Comparison of ENCODE assay signal across 10 mouse cellular contexts in the genomic region with DNA sequence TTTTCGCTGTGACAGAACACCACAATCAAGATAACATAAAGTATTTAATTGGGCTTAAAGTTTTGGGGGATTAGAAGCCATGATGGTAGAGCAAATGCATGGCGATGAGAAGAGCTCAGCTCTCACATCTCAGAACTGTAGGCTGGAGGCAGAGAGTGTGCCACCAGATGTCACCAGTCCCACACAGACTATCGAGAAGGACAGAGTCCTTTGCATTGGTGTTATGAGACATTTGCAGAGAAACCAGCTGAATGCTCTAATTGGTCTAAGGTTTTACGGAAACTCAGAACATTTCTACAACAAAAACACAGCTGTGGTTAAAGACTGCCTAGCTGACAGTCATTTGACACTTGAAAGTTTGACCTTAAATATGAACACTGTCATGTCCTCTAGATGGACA. TPM values are rescaled to one million over a fixed set of nuclear protein-coding genes. Genes with fewer than 3 reads are reported as not detected.
DNase-seq lines count a peak whose midpoint lies in the region; ATAC-seq and TF ChIP-seq lines count a peak whose summit lies in the region.
"Had no signal": no experiment of that assay in that cellular context is flagged by ENCODE, and none has a peak within 500 bp of the region (broad histone marks: within the 10 kb centered on the region; RNA-seq: fewer than 3 reads in every experiment).

No protein-coding gene starts in this region.

- H3K4me2 ChIP-seq in heart, embryonic 13.5 days: no peak overlapping the region
- H3K4me2 ChIP-seq in lung, postnatal 0 days (replicated peaks; ENCODE audit: low read depth, low read length): no peak overlapping the region
- H3K4me2 ChIP-seq: hindbrain, embryonic 15.5 days had no signal

- TF ChIP-seq CTCF in lung, postnatal 0 days (IDR thresholded peaks at IDR 0.05): peak; percentile 66
- peak; percentile 50; the same call in 1 of the 2 replicates for TF ChIP-seq CTCF in small intestine, adult 2 months (IDR thresholded peaks at IDR 0.05; ENCODE audit: extremely low read depth, insufficient read length, insufficient replicate concordance, low read depth, low read length)

- H3K9ac ChIP-seq in heart, embryonic 13.5 days: peak overlapping the region; percentile 29; the same call in 1 of the 2 replicates
- H3K9ac ChIP-seq in lung, postnatal 0 days (replicated peaks; ENCODE audit: low read depth): no peak overlapping the region
- H3K9ac ChIP-seq: hindbrain, embryonic 15.5 days had no signal

- no peaks in the 10 kb centered on the region for H3K9me3 ChIP-seq in heart, embryonic 13.5 days
- H3K9me3 ChIP-seq in lung, postnatal 0 days (ENCODE audit: low read length): no peaks in the 10 kb centered on the region
- H3K9me3 ChIP-seq: hindbrain, embryonic 15.5 days; limb, embryonic 10.5 days had no signal

- intact Hi-C loops in heart, postnatal 36 days (cut with DNase I): loop anchor here (1.0 kb wide), 1 partner anchor 121 kb away; no protein-coding TSS in a partner anchor

- no peak overlapping the region for H3K4me3 ChIP-seq in heart, embryonic 13.5 days
- H3K4me3 ChIP-seq in lung, postnatal 0 days (ENCODE audit: low read depth, low read length): no peak overlapping the region
- no peak overlapping the region for H3K4me3 ChIP-seq in small intestine, adult 2 months (ENCODE audit: low read depth, low read length)
- H3K4me3 ChIP-seq: hindbrain, embryonic 15.5 days; limb, embryonic 10.5 days had no signal

- peaks cover 90% of the 10 kb centered on the region for H3K36me3 ChIP-seq in heart, embryonic 13.5 days
- no peaks in the 10 kb centered on the region for H3K36me3 ChIP-seq in lung, postnatal 0 days (ENCODE audit: insufficient read depth, low read length)
- H3K36me3 ChIP-seq in small intestine, adult 2 months (ENCODE audit: control insufficient read depth, insufficient read depth, low read length): peaks cover 19% of the 10 kb centered on the region
- H3K36me3 ChIP-seq: hindbrain, embryonic 15.5 days; limb, embryonic 10.5 days had no signal

- DNase-seq in heart, postnatal 36 days: no peak
- peak; percentile 25 for DNase-seq in lung, postnatal 0 days (ENCODE audit: low spot score)
- no peak for DNase-seq in lung, postnatal 14 days
- DNase-seq in adipocyte (ENCODE audit: low spot score): peak; percentile 60
- DNase-seq: cerebellum, adult 9-11 months had no signal

- 75% methylated on average over 4 of the region's 4 CpGs for WGBS in heart, embryonic 13.5 days
- 72% methylated on average over 4 of the region's 4 CpGs for WGBS in lung, postnatal 0 days
- WGBS in small intestine, adult 2 months: 68% methylated on average over 4 of the region's 4 CpGs

- no peak for TF ChIP-seq POLR2A in small intestine, adult 2 months (IDR thresholded peaks at IDR 0.05; ENCODE audit: low read depth, low read length)

- TF ChIP-seq EP300 in lung, postnatal 0 days (IDR thresholded peaks at IDR 0.05): no peak

- H3K4me1 ChIP-seq in heart, embryonic 13.5 days: peaks cover 80% of the 10 kb centered on the region
- H3K4me1 ChIP-seq in lung, postnatal 0 days (ENCODE audit: insufficient read depth, low read depth, low read length): no peaks in the 10 kb centered on the region
- peaks cover 18% of the 10 kb centered on the region; the same call in 1 of the 2 replicates for H3K4me1 ChIP-seq in small intestine, adult 2 months (ENCODE audit: control insufficient read depth, insufficient read depth, insufficient read length, low read length)
- H3K4me1 ChIP-seq: hindbrain, embryonic 15.5 days; limb, embryonic 10.5 days had no signal

- ATAC-seq in heart, embryonic 13.5 days (ENCODE audit: extremely low read depth, insufficient number of reproducible peaks, low FRiP score, low TSS enrichment): no peak
- ATAC-seq in lung, postnatal 0 days: 0 out of 2 replicates have a peak, but pooled peaks have one; percentile 19
- ATAC-seq in monocyte, adult 5-6 weeks (replicated peaks; ENCODE audit: insufficient number of reproducible peaks, low FRiP score, low TSS enrichment, poor library complexity, severe bottlenecking): no peak

- H3K27me3 ChIP-seq in heart, embryonic 13.5 days (replicated peaks): no peaks in the 10 kb centered on the region
- H3K27me3 ChIP-seq in lung, postnatal 0 days (replicated peaks; ENCODE audit: insufficient read depth, low read length): no peaks in the 10 kb centered on the region
- H3K27me3 ChIP-seq in small intestine, adult 2 months (ENCODE audit: control insufficient read depth, insufficient read depth, low read length): no peaks in the 10 kb centered on the region
- H3K27me3 ChIP-seq: hindbrain, embryonic 15.5 days had no signal

- H3K27ac ChIP-seq in heart, embryonic 13.5 days (replicated peaks): peak overlapping the region; percentile 63
- no peak overlapping the region for H3K27ac ChIP-seq in lung, postnatal 0 days (ENCODE audit: low read length)
- peak overlapping the region; percentile 29; the same call in 1 of the 2 replicates for H3K27ac ChIP-seq in small intestine, adult 2 months (ENCODE audit: insufficient read depth, low read depth, low read length)
- H3K27ac ChIP-seq: hindbrain, embryonic 15.5 days; limb, embryonic 10.5 days had no signal

RNA-seq across cellular contexts. Expression of a gene that starts 44.8 kb away (rescaled TPM):
- 20.4 and 21.7 TPM in 2 replicates for polyA plus RNA-seq in heart, embryonic 13.5 days (2015; fragmentation: Nextera tagmentation; extraction: Ambion mirVana)
- total RNA-seq in heart, postnatal 36 days (2021): 10 to 100 TPM; 17.6 to 19.9 TPM
- polyA plus RNA-seq in lung, postnatal 0 days (2015; fragmentation: Nextera tagmentation; extraction: Ambion mirVana): 16.3 and 17.6 TPM in 2 replicates
- polyA plus RNA-seq in small intestine, adult 2 months (2012; rRNA removed): 0.86 and 1.6 TPM in 2 replicates
- 10.1 to 14.1 TPM (median 11.9 TPM) in 3 replicates for total RNA-seq in monocyte, adult 5-6 weeks (2017)

RNA-seq across cellular contexts. Expression of a gene that starts 44.8 kb away (rescaled TPM):
- polyA plus RNA-seq in heart, embryonic 13.5 days (2015; fragmentation: Nextera tagmentation; extraction: Ambion mirVana): 6.2 and 7.0 TPM in 2 replicates
- 10 to 100 TPM; 14.9 to 15.3 TPM for total RNA-seq in heart, postnatal 36 days (2021)
- polyA plus RNA-seq in lung, postnatal 0 days (2015; fragmentation: Nextera tagmentation; extraction: Ambion mirVana): 7.7 and 8.4 TPM in 2 replicates
- polyA plus RNA-seq in small intestine, adult 2 months (2012; rRNA removed): 7.6 and 11.1 TPM in 2 replicates
- total RNA-seq in monocyte, adult 5-6 weeks (2017): 15.7 to 28.4 TPM (median 25.9 TPM) in 3 replicates

RNA-seq across cellular contexts. Expression of a gene that starts 53.5 kb away (rescaled TPM):
- polyA plus RNA-seq in heart, embryonic 13.5 days (2015; fragmentation: Nextera tagmentation; extraction: Ambion mirVana): 228 and 259 TPM in 2 replicates
- total RNA-seq in heart, postnatal 36 days (2021): 1,000 to 10,000 TPM; 1,415 to 1,925 TPM
- 21.0 and 22.3 TPM in 2 replicates for polyA plus RNA-seq in lung, postnatal 0 days (2015; fragmentation: Nextera tagmentation; extraction: Ambion mirVana)
- polyA plus RNA-seq in small intestine, adult 2 months (2012; rRNA removed): 33.4 and 56.9 TPM in 2 replicates
- total RNA-seq in monocyte, adult 5-6 weeks (2017): 8.1 to 18.7 TPM (median 13.8 TPM) in 3 replicates

Comparison
In these comparisons a context has a peak if more than half of its experiments do, and no peak if none do; other contexts are left out.
1. DNase-seq: peak in lung, postnatal 0 days (single experiment) and adipocyte (single experiment); none in heart, postnatal 36 days (0 of 2) and lung, postnatal 14 days (single experiment).